Mouse (Mus musculus) lung, postnatal 0 days (tissue): ENCODE results near the gene Elf4.

Experiments
- CTCF ChIP-seq: IDR thresholded peaks from 2 replicates; pipeline ENCODE4 v1.5.1; 2016; ENCODE audit warnings: antibody characterized with exemption, mild to moderate bottlenecking
- EP300 ChIP-seq: IDR thresholded peaks from 2 replicates; pipeline ENCODE4 v1.6.1; 2016; ENCODE audit warnings: antibody characterized with exemption, mild to moderate bottlenecking, control low read depth

DNA sequence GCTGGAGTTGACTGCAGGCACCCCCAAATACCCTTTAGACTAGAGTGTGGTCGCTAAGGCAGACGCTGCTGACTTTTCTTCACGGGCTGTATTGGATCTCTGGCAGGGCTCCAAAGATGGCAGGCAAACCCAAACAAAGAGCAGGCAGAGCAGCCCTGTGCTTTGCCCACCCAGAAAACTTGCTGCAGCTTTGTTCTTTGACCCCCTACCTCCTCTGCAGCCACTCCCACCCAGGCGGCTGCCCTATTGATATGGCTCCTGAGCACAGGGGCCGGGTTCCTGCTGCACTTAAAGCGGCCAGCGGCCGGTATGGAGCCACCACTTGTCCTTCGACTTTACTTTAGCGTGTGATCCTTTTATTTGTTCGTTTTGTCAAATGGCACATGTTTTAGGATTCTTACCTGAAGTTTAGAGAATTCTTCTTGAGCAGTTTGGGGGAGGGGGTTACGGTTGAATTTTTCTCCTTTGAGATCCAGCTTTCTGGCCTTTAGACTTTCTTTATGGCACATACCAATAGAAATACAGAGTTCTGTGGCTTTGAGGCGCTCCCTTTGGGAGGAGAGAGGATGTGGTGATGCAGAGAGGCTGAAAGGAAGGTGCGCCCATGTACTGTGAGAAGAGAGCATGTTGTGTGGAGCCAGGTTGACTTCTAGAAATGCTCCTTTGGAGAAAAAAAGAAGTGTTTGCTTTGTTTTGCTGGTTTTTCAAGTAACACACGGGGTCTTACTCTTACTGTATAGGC lies 96.9 kb downstream of the Elf4 start:
- TF ChIP-seq CTCF (no peak), EP300 (no peak)
